14 mouse cellular contexts compared by ENCODE assay signal in genomic region chr8:80500244-80500643, GRCm38 (mm10). TPM values are rescaled to one million over a fixed set of nuclear protein-coding genes. Genes with fewer than 3 reads are reported as not detected.
DNase-seq lines count a peak whose midpoint lies in the region; ATAC-seq and TF ChIP-seq lines count a peak whose summit lies in the region.
"Had no signal": no experiment of that assay in that cellular context is flagged by ENCODE, and none has a peak within 500 bp of the region (broad histone marks: within the 10 kb centered on the region; RNA-seq: fewer than 3 reads in every experiment).

No protein-coding gene starts in this region.

- no peak overlapping the region for H3K27ac ChIP-seq in forebrain, embryonic 14.5 days (ENCODE audit: low read depth, low read length)
- no peak overlapping the region for H3K27ac ChIP-seq in forebrain, embryonic 10.5 days
- no peak overlapping the region for H3K27ac ChIP-seq in lung, postnatal 0 days (ENCODE audit: low read length)
- peak overlapping the region; percentile 98 for H3K27ac ChIP-seq in liver, embryonic 13.5 days
- no peak overlapping the region for H3K27ac ChIP-seq in stomach, embryonic 15.5 days
- H3K27ac ChIP-seq: embryonic facial prominence, embryonic 15.5 days had no signal

- DNase-seq in forebrain, embryonic 14.5 days (ENCODE audit: low spot score), result peak; percentile 16
- no peak for DNase-seq in forebrain, embryonic 10.5 days (ENCODE audit: extremely low spot score, low spot score)
- no peak for DNase-seq in lung, postnatal 0 days (ENCODE audit: low spot score)
- DNase-seq in lung, postnatal 10 days, result no peak
- DNase-seq in liver, embryonic 13.5 days, result peak; percentile 81
- DNase-seq in right cerebral cortex, postnatal 36 days (ENCODE audit: low spot score in 2 of 2), result no peak
- no peak for DNase-seq in frontal cortex, postnatal 25 days (ENCODE audit: low spot score in 2 of 2)
- DNase-seq: cerebellum, adult 8-10 months; gastrocnemius, postnatal 25 days; heart, postnatal 36 days; kidney, adult 2 months had no signal

- H3K4me1 ChIP-seq in forebrain, embryonic 14.5 days (ENCODE audit: control insufficient read depth, insufficient read depth, low read length), result 0 out of 2 replicates have a peak, but pooled peaks cover 4% of the 10 kb centered on the region
- peaks cover 5% of the 10 kb centered on the region; the same call in 1 of the 2 replicates for H3K4me1 ChIP-seq in forebrain, embryonic 10.5 days
- H3K4me1 ChIP-seq in lung, postnatal 0 days (ENCODE audit: insufficient read depth, low read depth, low read length), result no peaks in the 10 kb centered on the region
- peaks cover 75% of the 10 kb centered on the region for H3K4me1 ChIP-seq in liver, embryonic 13.5 days (replicated peaks)
- no peaks in the 10 kb centered on the region for H3K4me1 ChIP-seq in stomach, embryonic 15.5 days
- H3K4me1 ChIP-seq: embryonic facial prominence, embryonic 15.5 days had no signal

- H3K9me3 ChIP-seq in forebrain, embryonic 14.5 days (replicated peaks; ENCODE audit: control insufficient read depth, low read length), result no peaks in the 10 kb centered on the region
- no peaks in the 10 kb centered on the region for H3K9me3 ChIP-seq in forebrain, embryonic 10.5 days
- no peaks in the 10 kb centered on the region for H3K9me3 ChIP-seq in lung, postnatal 0 days (ENCODE audit: low read length)
- H3K9me3 ChIP-seq in liver, embryonic 13.5 days (replicated peaks), result no peaks in the 10 kb centered on the region
- no peaks in the 10 kb centered on the region for H3K9me3 ChIP-seq in stomach, embryonic 15.5 days
- H3K9me3 ChIP-seq: embryonic facial prominence, embryonic 15.5 days; megakaryocyte, embryonic 14.5 days had no signal

- H3K9ac ChIP-seq in forebrain, embryonic 14.5 days (ENCODE audit: low read length), result no peak overlapping the region
- no peak overlapping the region for H3K9ac ChIP-seq in lung, postnatal 0 days (replicated peaks; ENCODE audit: low read depth)
- H3K9ac ChIP-seq in liver, embryonic 13.5 days, result peak overlapping the region; percentile 78
- H3K9ac ChIP-seq in stomach, embryonic 15.5 days, result no peak overlapping the region
- H3K9ac ChIP-seq: embryonic facial prominence, embryonic 15.5 days had no signal

- TF ChIP-seq CTCF in lung, postnatal 0 days (IDR thresholded peaks at IDR 0.05), result no peak

- H3K27me3 ChIP-seq in forebrain, embryonic 14.5 days (replicated peaks; ENCODE audit: control insufficient read depth, insufficient read depth, low read length), result no peaks in the 10 kb centered on the region
- no peaks in the 10 kb centered on the region for H3K27me3 ChIP-seq in forebrain, embryonic 10.5 days (ENCODE audit: poor library complexity, severe bottlenecking)
- no peaks in the 10 kb centered on the region for H3K27me3 ChIP-seq in lung, postnatal 0 days (replicated peaks; ENCODE audit: insufficient read depth, low read length)
- H3K27me3 ChIP-seq in liver, embryonic 13.5 days, result no peaks in the 10 kb centered on the region
- no peaks in the 10 kb centered on the region for H3K27me3 ChIP-seq in stomach, embryonic 15.5 days (replicated peaks)
- H3K27me3 ChIP-seq: embryonic facial prominence, embryonic 15.5 days; megakaryocyte, embryonic 14.5 days had no signal

- WGBS in forebrain, embryonic 14.5 days, result 41% methylated on average over 2 of the region's 2 CpGs
- WGBS in forebrain, embryonic 10.5 days, result 87% methylated on average over 2 of the region's 2 CpGs
- WGBS in lung, postnatal 0 days, result 56% methylated on average over 2 of the region's 2 CpGs
- WGBS in liver, embryonic 13.5 days (ENCODE audit: insufficient replicate concordance), result 11% methylated on average over 2 of the region's 2 CpGs
- WGBS in stomach, embryonic 15.5 days, result 79% methylated on average over 2 of the region's 2 CpGs

- TF ChIP-seq EP300 in lung, postnatal 0 days (IDR thresholded peaks at IDR 0.05), result no peak

- ATAC-seq in forebrain, embryonic 14.5 days, result peak; percentile 15; the same call in 1 of the 2 replicates
- ATAC-seq in lung, postnatal 0 days, result peak; percentile 21; the same call in 1 of the 2 replicates
- ATAC-seq in liver, embryonic 13.5 days (ENCODE audit: low read depth), result peak; percentile 93
- peak; percentile 94 for ATAC-seq in stomach, embryonic 15.5 days (ENCODE audit: insufficient read depth, low FRiP score, low read depth)

- H3K4me2 ChIP-seq in forebrain, embryonic 14.5 days (ENCODE audit: low read length), result no peak overlapping the region
- H3K4me2 ChIP-seq in lung, postnatal 0 days (replicated peaks; ENCODE audit: low read depth, low read length), result no peak overlapping the region
- peak overlapping the region; percentile 85 for H3K4me2 ChIP-seq in liver, embryonic 13.5 days
- H3K4me2 ChIP-seq in stomach, embryonic 15.5 days, result no peak overlapping the region
- H3K4me2 ChIP-seq: embryonic facial prominence, embryonic 15.5 days had no signal

- no peaks in the 10 kb centered on the region for H3K36me3 ChIP-seq in forebrain, embryonic 14.5 days (ENCODE audit: control insufficient read depth, insufficient read depth, low read length)
- no peaks in the 10 kb centered on the region for H3K36me3 ChIP-seq in forebrain, embryonic 10.5 days (replicated peaks)
- no peaks in the 10 kb centered on the region for H3K36me3 ChIP-seq in lung, postnatal 0 days (ENCODE audit: insufficient read depth, low read length)
- H3K36me3 ChIP-seq in liver, embryonic 13.5 days, result peaks cover 91% of the 10 kb centered on the region
- no peaks in the 10 kb centered on the region for H3K36me3 ChIP-seq in stomach, embryonic 15.5 days
- H3K36me3 ChIP-seq: embryonic facial prominence, embryonic 15.5 days had no signal

- H3K4me3 ChIP-seq in forebrain, embryonic 14.5 days (ENCODE audit: low read depth, low read length), result no peak overlapping the region
- no peak overlapping the region for H3K4me3 ChIP-seq in forebrain, embryonic 10.5 days
- H3K4me3 ChIP-seq in lung, postnatal 0 days (ENCODE audit: low read depth, low read length), result no peak overlapping the region
- peak overlapping the region; percentile 78 for H3K4me3 ChIP-seq in liver, embryonic 13.5 days (replicated peaks)
- no peak overlapping the region for H3K4me3 ChIP-seq in stomach, embryonic 15.5 days (replicated peaks)
- H3K4me3 ChIP-seq: embryonic facial prominence, embryonic 15.5 days; megakaryocyte, embryonic 14.5 days had no signal

RNA-seq across cellular contexts. Expression of gene Gypa, which starts 6.7 kb away (rescaled TPM):
- 1.8 and 2.9 TPM in 2 replicates for polyA plus RNA-seq in forebrain, embryonic 14.5 days (2014; fragmentation: Nextera tagmentation; extraction: Ambion mirVana)
- polyA plus RNA-seq in forebrain, embryonic 10.5 days (2016; fragmentation: Nextera tagmentation; extraction: Ambion mirVana), result 16.4 and 22.1 TPM in 2 replicates
- polyA plus RNA-seq in lung, postnatal 0 days (2015; fragmentation: Nextera tagmentation; extraction: Ambion mirVana), result 10.0 and 11.0 TPM in 2 replicates
- 610 and 732 TPM in 2 replicates for polyA plus RNA-seq in liver, embryonic 13.5 days (2015; fragmentation: Nextera tagmentation; extraction: Ambion mirVana)
- polyA plus RNA-seq in stomach, embryonic 15.5 days (2015; fragmentation: Nextera tagmentation; extraction: Ambion mirVana), result 25.3 and 56.9 TPM in 2 replicates

Comparison
In these comparisons a context has a peak if more than half of its experiments do, and no peak if none do; other contexts are left out.
1. DNase-seq: peak in forebrain, embryonic 14.5 days (single experiment) and liver, embryonic 13.5 days (single experiment); none in forebrain, embryonic 10.5 days (single experiment), lung, postnatal 0 days (single experiment), lung, postnatal 10 days (single experiment), right cerebral cortex, postnatal 36 days (0 of 2) and frontal cortex, postnatal 25 days (0 of 2).
2. ATAC-seq: peak in every context shown above with its lines; median percentile 94 in stomach, embryonic 15.5 days; 93 in liver, embryonic 13.5 days; 21 in lung, postnatal 0 days; 15 in forebrain, embryonic 14.5 days.
3. RNA of gene Gypa, which starts 6.7 kb away (polyA plus RNA-seq): 610 to 732 TPM in liver, embryonic 13.5 days; 25.3 to 56.9 TPM in stomach, embryonic 15.5 days, 16.4 to 22.1 TPM in forebrain, embryonic 10.5 days, 10.0 to 11.0 TPM in lung, postnatal 0 days and 1.8 to 2.9 TPM in forebrain, embryonic 14.5 days; every median in the first group is over 10 times any median in the second.